Mouse (Mus musculus) forebrain, embryonic 12.5 days (tissue): ENCODE data around the gene Cdc14a. TPM values are rescaled to one million over a fixed set of nuclear protein-coding genes. Genes with fewer than 3 reads are reported as not detected.

Experiments
- ATAC-seq: fragments of 200-750 bp; cut with Nextera tagmentation; 2 replicates; pipeline ENCODE4 v1.8.0; 2017; ENCODE audit warnings: moderate TSS enrichment; ENCODE audit not compliant: low FRiP score
- H3K27ac ChIP-seq: fragments of 300-500 bp; sonication (generic); 2 replicates; pipeline ENCODE4 v1.5.1; 2016; ENCODE audit warnings: mild to moderate bottlenecking
- H3K27me3 ChIP-seq: fragments of 300-500 bp; sonication (generic); 2 replicates; pipeline ENCODE4 v1.6.1; 2016; ENCODE audit warnings: mild to moderate bottlenecking
- H3K36me3 ChIP-seq: fragments of 300-500 bp; sonication (generic); replicated peaks from 2 replicates; pipeline ENCODE4 v1.6.1; 2016; ENCODE audit warnings: mild to moderate bottlenecking
- H3K4me1 ChIP-seq: fragments of 300-500 bp; sonication (generic); 2 replicates; pipeline ENCODE4 v1.6.1; 2016
- H3K4me2 ChIP-seq: fragments of 300-500 bp; sonication (generic); 2 replicates; pipeline ENCODE4 v1.6.1; 2016; ENCODE audit warnings: mild to moderate bottlenecking, moderate library complexity
- H3K4me3 ChIP-seq: fragments of 300-500 bp; sonication (generic); replicated peaks from 2 replicates; pipeline ENCODE4 v1.5.1; 2016; ENCODE audit warnings: mild to moderate bottlenecking
- H3K9ac ChIP-seq: fragments of 300-500 bp; sonication (generic); 2 replicates; pipeline ENCODE4 v1.6.1; 2016; ENCODE audit warnings: mild to moderate bottlenecking
- H3K9me3 ChIP-seq: fragments of 300-500 bp; sonication (generic); 2 replicates; pipeline ENCODE4 v1.6.1; 2016
- WGBS: fragments of 180-500 bp; shearing (Covaris S2); methylation state at CpG from one replicate; pipeline ENCODE4 v1.1.7; 2016; 5-methylcytosine and 5-hydroxymethylcytosine counted together
- polyA plus RNA-seq: library from polyadenylated mRNA; unstranded; fragments of >200 nt; fragmentation: Nextera tagmentation; extraction: Ambion mirVana; gene quantifications from 2 replicates; pipeline ENCODE4 v1.2.1, GENCODE M21; 2016

Gene Cdc14a
- polyA plus RNA-seq, 1 experiment from 2014 or later, result 21.6 TPM

DNA sequence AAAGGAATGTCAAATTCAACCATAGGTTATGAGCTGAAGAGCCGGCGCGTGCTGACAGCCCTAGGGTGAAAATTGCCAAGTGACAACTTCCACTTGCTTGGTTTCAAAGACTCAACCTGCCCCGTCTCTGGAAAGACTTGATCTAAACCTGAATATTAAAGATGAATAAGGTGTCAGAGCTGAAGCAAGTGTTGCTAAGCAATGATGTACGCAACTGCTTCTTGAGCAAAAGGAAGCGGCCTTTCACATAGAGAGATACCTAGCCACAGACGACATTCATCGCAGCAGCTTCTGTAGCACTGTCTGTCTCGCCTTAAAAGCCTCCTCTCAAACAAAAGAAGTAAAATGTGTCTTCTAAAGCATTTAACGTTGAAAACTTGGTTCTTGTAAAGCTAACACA, 113.8 kb downstream of the Cdc14a start:
- Histone ChIP-seq H3K27me3 (no peaks in the 10 kb centered on the region), H3K4me1 (no peaks in the 10 kb centered on the region), H3K27ac (no peak overlapping the region), H3K4me3 (no peak overlapping the region), H3K36me3 (peaks cover 28% of the 10 kb centered on the region), H3K9ac (no peak overlapping the region), H3K4me2 (no peak overlapping the region), H3K9me3 (no peaks in the 10 kb centered on the region)
- no peak for ATAC-seq
- 92% methylated on average over 10 of the region's 10 CpGs for WGBS

- 69% methylated on average over 18 of the region's 18 CpGs for WGBS
Measured at GRCm38 (mm10) chr3:116304800-116305753, 118.8 kb downstream of the Cdc14a start.

GRCm38 (mm10) chr3:116302581-116302980, 121.3 kb downstream of the Cdc14a start:
- Histone ChIP-seq H3K4me2 (no peak overlapping the region), H3K27ac (no peak overlapping the region), H3K9me3 (no peaks in the 10 kb centered on the region), H3K9ac (no peak overlapping the region), H3K36me3 (peaks cover 35% of the 10 kb centered on the region), H3K27me3 (no peaks in the 10 kb centered on the region), H3K4me1 (no peaks in the 10 kb centered on the region), H3K4me3 (no peak overlapping the region)
- 95% methylated on average over 7 of the region's 7 CpGs for WGBS
- ATAC-seq, result no peak

More at GRCm38 (mm10) chr3:116304800-116305753, 118.8 kb downstream of the Cdc14a start:
- no peaks in the 10 kb centered on the region for H3K9me3 ChIP-seq
- no peak overlapping the region for H3K9ac ChIP-seq
- no peaks in the 10 kb centered on the region for H3K4me1 ChIP-seq
- ATAC-seq, result no peak
- H3K4me2 ChIP-seq, result no peak overlapping the region
- H3K27me3 ChIP-seq, result no peaks in the 10 kb centered on the region
- peaks cover 27% of the 10 kb centered on the region for H3K36me3 ChIP-seq
- H3K27ac ChIP-seq, result no peak overlapping the region
- H3K4me3 ChIP-seq, result no peak overlapping the region

GRCm38 (mm10) chr3:116301754-116302153, 122.1 kb downstream of the Cdc14a start:
- WGBS, result 91% methylated on average over 6 of the region's 6 CpGs
- H3K4me2 ChIP-seq, result no peak overlapping the region
- no peak overlapping the region for H3K9ac ChIP-seq
- no peak overlapping the region for H3K4me3 ChIP-seq
- H3K4me1 ChIP-seq, result no peaks in the 10 kb centered on the region
- H3K9me3 ChIP-seq, result no peaks in the 10 kb centered on the region
- no peaks in the 10 kb centered on the region for H3K27me3 ChIP-seq
- H3K36me3 ChIP-seq, result peaks cover 41% of the 10 kb centered on the region
- no peak overlapping the region for H3K27ac ChIP-seq
- no peak for ATAC-seq

DNA sequence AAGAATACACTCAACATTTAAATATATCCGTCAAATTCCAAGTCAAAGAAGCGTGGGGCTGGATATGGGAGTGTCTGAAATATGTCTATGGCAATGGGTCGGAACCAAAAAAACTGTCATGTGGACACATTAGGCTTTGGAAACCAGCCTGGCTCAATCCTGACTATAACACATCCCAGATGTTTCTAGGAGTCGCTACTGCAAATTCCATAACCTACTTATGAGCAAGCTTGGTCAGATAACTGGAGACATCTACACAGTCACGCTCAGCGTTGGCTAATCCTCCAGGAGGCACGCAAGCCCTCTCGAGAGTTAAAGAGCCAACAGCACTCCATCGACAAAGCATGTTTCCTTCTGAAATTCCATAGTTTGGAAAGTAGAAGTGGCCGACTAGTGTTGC, 125.1 kb downstream of the Cdc14a start:
- Histone ChIP-seq H3K27me3 (no peaks in the 10 kb centered on the region), H3K36me3 (peaks cover 51% of the 10 kb centered on the region), H3K4me2 (no peak overlapping the region), H3K4me1 (no peaks in the 10 kb centered on the region), H3K9me3 (no peaks in the 10 kb centered on the region), H3K4me3 (no peak overlapping the region), H3K9ac (no peak overlapping the region), H3K27ac (no peak overlapping the region)
- ATAC-seq, result no peak
- WGBS, result 92% methylated on average over 10 of the region's 10 CpGs

DNA sequence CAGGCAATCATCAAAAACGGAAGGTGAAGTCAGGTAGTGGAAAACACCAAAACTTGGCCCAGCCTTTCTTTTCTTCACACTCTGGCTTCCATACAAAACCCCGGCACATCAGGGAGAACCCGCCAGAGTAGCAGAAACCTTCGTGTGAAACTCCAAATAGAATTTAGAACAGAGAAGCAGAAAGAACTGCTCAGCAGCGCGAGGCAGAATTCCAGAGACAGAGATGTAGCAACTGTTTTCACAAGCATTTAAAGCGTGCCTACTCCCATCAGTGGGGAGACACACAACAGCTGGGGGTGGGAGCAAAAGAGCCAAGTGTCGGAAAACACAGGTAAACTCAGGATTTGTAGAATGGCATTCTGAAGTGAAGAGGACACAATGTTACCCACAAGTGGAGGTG, 125.8 kb downstream of the Cdc14a start:
- peaks cover 54% of the 10 kb centered on the region for H3K36me3 ChIP-seq
- H3K9ac ChIP-seq, result no peak overlapping the region
- no peak overlapping the region for H3K4me2 ChIP-seq
- H3K4me3 ChIP-seq, result no peak overlapping the region
- H3K27ac ChIP-seq, result no peak overlapping the region
- 92% methylated on average over 8 of the region's 8 CpGs for WGBS
- H3K9me3 ChIP-seq, result no peaks in the 10 kb centered on the region
- no peaks in the 10 kb centered on the region for H3K27me3 ChIP-seq
- ATAC-seq, result no peak
- no peaks in the 10 kb centered on the region for H3K4me1 ChIP-seq

DNA sequence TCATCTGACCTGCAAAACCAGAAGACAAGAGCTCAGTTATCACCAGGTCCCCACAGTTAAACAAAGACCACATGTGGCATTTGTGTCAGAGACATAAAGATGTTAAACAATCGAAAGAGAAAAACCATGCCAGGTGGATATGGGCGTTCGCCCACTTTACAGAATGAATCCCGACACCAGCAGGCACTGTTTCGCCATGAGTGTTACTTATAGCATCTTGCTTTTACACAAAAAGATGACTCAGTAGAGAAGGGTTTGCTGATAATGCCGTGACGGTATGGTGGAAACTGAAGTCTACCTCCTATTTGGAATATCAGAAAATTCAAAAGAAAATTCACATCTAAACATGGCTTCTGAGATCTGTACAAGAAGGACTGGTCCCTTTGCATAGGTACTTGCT, 126.7 kb downstream of the Cdc14a start:
- no peaks in the 10 kb centered on the region for H3K27me3 ChIP-seq
- H3K4me3 ChIP-seq, result no peak overlapping the region
- no peaks in the 10 kb centered on the region for H3K4me1 ChIP-seq
- H3K4me2 ChIP-seq, result no peak overlapping the region
- peaks cover 55% of the 10 kb centered on the region for H3K36me3 ChIP-seq
- 95% methylated on average over 7 of the region's 7 CpGs for WGBS
- no peak for ATAC-seq
- no peak overlapping the region for H3K9ac ChIP-seq
- no peak overlapping the region for H3K27ac ChIP-seq
- H3K9me3 ChIP-seq, result no peaks in the 10 kb centered on the region

DNA sequence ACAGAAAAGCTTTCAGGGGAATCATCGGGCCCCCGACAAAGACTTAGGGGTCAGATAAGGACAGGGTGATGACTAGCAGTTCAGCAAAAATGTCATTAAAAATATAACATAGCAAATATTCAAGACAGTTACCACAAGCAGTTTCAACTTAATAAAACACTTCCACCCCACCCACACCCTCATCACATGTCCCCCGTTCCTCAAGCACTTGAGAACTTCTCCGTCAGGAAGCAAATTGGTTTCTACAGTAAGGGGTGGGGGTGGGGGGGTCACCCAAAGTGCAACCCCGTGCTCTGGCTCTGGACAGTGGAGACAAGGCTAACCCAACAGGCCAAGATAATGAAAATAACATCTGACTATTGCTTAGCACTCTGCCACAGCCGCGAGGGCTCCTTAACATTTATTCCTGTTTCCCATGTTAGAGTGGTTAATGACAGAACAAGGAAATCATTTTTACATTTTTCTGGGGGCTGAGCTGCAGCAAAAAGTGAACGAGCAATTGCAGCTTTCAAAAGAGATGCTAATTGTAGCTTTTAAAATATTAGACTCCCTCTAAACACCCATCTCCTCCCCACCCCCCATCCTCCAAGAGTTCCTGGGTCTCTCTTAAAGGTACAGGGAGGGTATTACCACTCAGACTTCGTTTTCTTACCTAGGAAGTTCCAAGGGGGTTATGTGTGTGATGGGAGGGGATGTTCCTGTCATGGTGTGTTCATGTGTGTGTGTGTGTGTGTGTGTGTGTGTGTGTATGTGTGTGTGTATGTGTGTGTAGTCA, 133.6 kb downstream of the Cdc14a start:
- Histone ChIP-seq H3K4me1 (no peaks in the 10 kb centered on the region), H3K9ac (no peak overlapping the region), H3K9me3 (no peaks in the 10 kb centered on the region), H3K27ac (no peak overlapping the region), H3K4me2 (no peak overlapping the region), H3K27me3 (no peaks in the 10 kb centered on the region), H3K36me3 (peaks cover 41% of the 10 kb centered on the region), H3K4me3 (no peak overlapping the region)
- 84% methylated on average over 9 of the region's 9 CpGs for WGBS
- no peak for ATAC-seq

DNA sequence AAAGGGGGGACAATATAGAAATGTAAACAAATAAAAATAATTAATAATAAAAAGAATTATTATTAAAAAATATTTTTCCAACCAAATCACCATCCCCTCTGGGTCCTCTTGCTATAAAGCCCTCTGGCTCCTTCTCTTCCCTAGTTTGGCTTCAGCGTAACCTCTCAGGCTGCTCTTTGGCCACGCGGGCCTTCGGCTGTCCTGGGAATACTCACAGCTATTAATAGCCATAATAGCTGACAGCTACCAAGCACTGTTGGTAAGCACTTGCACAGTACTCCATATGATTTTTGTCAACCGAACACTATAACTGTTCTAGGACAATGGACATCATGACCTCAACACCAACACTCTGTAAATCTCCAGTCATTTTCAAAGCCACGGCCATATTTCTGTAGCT, 135.0 kb downstream of the Cdc14a start:
- peaks cover 3% of the 10 kb centered on the region; the same call in 1 of the 2 replicates for H3K4me1 ChIP-seq
- no peak overlapping the region for H3K9ac ChIP-seq
- ATAC-seq, result no peak
- no peaks in the 10 kb centered on the region for H3K27me3 ChIP-seq
- no peak overlapping the region for H3K27ac ChIP-seq
- no peak overlapping the region for H3K4me3 ChIP-seq
- H3K36me3 ChIP-seq, result peaks cover 30% of the 10 kb centered on the region
- H3K4me2 ChIP-seq, result no peak overlapping the region
- WGBS, result 92% methylated on average over 6 of the region's 6 CpGs
- no peaks in the 10 kb centered on the region for H3K9me3 ChIP-seq

GRCm38 (mm10) chr3:116284735-116285134, 139.1 kb downstream of the Cdc14a start:
- H3K36me3 ChIP-seq, result peaks cover 5% of the 10 kb centered on the region; the same call in 1 of the 2 replicates
- no peak overlapping the region for H3K4me2 ChIP-seq
- H3K27me3 ChIP-seq, result no peaks in the 10 kb centered on the region
- H3K9ac ChIP-seq, result no peak overlapping the region
- peaks cover 3% of the 10 kb centered on the region; the same call in 1 of the 2 replicates for H3K4me1 ChIP-seq
- WGBS, result 82% methylated on average over 4 of the region's 4 CpGs
- no peak overlapping the region for H3K4me3 ChIP-seq
- H3K9me3 ChIP-seq, result no peaks in the 10 kb centered on the region
- no peak for ATAC-seq
- H3K27ac ChIP-seq, result no peak overlapping the region

- 19% methylated on average over 2 of the region's 2 CpGs for WGBS
Measured at GRCm38 (mm10) chr3:116283996-116284395, 139.8 kb downstream of the Cdc14a start.

GRCm38 (mm10) chr3:116281663-116282062, 142.2 kb downstream of the Cdc14a start:
- H3K9me3 ChIP-seq, result no peaks in the 10 kb centered on the region
- no peak overlapping the region for H3K9ac ChIP-seq
- H3K27me3 ChIP-seq, result no peaks in the 10 kb centered on the region
- peaks cover 3% of the 10 kb centered on the region; the same call in 1 of the 2 replicates for H3K4me1 ChIP-seq
- H3K4me2 ChIP-seq, result no peak overlapping the region
- no peak overlapping the region for H3K4me3 ChIP-seq
- H3K27ac ChIP-seq, result no peak overlapping the region
- H3K36me3 ChIP-seq, result peaks cover 8% of the 10 kb centered on the region; the same call in 1 of the 2 replicates
- no peak for ATAC-seq
- 97% methylated on average over 6 of the region's 6 CpGs for WGBS

More at GRCm38 (mm10) chr3:116283996-116284395, 139.8 kb downstream of the Cdc14a start:
- Histone ChIP-seq H3K27ac (no peak overlapping the region), H3K9ac (no peak overlapping the region), H3K36me3 (peaks cover 3% of the 10 kb centered on the region; the same call in 1 of the 2 replicates), H3K9me3 (no peaks in the 10 kb centered on the region), H3K4me1 (peaks cover 3% of the 10 kb centered on the region; the same call in 1 of the 2 replicates), H3K4me2 (no peak overlapping the region), H3K27me3 (no peaks in the 10 kb centered on the region), H3K4me3 (no peak overlapping the region)
- no peak for ATAC-seq
